Mouse (Mus musculus) CH12F3 (cell line): ENCODE measurements around the gene Cacna1i.

Experiments used
- in situ Hi-C: fragments of 300-500 bp; cut with MboI; formaldehyde crosslinking; loops from 2 replicates; pipeline ENCODE4 v1.14.3; 2020; ENCODE audit warnings: low sequenced_read_pairs

Cacna1i gene

DNA sequence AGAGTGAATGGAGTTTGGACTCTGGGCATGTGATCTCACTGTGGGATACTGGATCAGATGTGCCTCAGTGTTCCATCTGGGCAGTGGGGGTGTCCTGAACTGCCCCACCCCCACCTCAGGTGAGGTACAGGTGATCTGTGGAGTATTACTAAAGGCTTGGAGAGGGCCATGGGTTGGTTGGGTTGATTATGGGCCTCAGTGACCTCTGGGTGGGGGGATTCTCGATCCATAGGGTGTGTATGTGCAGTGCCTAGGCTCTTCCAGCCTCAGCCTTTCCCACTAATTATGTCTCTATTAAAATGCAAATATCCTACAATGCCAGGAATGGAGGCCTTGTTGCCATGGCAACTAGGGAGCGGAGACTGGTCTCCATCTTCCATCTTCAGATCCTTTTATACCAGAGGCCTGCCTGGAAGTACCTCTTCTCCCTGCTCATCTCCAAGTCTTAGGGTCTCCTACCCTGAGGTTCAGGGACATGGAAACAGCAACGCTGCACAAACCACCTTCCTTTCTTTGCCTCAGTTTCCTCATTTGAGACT, 15.1 kb upstream of the Cacna1i start:
- in situ Hi-C loops: no loop called here

DNA sequence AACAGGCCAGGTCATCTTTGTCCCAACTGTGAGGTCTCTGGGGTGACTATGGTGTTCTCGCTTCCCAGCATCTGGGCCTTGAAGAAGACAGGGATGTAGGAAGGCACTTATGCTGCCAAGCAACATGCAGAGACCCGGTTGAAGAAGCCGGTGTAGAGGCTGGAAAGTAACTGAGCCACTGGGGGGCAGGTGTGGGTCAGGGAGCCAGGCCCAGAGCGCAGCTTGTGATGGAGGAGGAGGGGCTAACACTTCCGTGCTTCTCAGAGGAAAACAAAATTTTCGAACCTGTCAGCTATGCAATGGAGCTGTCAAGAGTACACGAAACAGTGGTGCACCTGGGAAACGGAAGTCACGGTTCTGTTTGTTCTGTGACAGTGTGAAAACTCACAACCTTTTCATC, 9.9 kb upstream of the Cacna1i start:
- in situ Hi-C loops: no loop called here

GRCm38 (mm10) chr15:80277625-80278024, 9.4 kb upstream of the Cacna1i start:
- in situ Hi-C loops: no loop called here

DNA sequence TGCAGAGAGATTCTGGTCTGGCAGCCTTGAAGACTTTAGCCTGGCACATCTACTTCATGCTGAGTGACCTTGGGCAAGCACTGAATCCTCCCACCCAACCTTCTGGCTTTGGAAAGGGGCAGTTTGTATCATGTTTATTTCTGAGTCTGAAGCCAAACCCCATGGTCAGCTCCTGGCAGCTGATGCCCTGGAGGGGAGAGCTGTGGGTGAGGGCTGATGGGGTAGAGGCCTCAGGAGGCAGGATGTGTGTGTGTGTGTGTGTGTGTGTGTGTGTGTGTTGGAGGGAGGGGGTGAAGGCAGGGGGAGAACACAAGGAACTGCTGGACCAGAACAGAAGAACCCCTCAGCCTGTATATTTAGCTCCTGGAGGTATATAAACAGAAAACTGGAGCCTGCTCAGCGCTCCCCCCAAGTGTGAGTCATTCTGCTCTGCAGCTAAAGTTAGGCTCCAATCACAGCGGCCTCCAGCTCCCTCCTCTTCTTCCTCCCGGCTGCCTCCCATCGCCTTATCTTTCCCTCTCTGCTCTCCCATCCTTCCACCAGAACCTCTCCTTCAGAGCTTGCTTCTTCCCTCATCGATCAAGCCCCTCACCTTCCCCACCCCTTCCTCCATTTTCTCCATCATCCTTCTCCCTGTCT, 8.8 kb upstream of the Cacna1i start:
- in situ Hi-C loops: no loop called here

- in situ Hi-C loops: no loop called here
Measured at GRCm38 (mm10) chr15:80279053-80279452, 8.0 kb upstream of the Cacna1i start.

- in situ Hi-C loops: no loop called here
Measured at GRCm38 (mm10) chr15:80280646-80281045, 6.4 kb upstream of the Cacna1i start.

- in situ Hi-C loops: no loop called here
Measured at GRCm38 (mm10) chr15:80288036-80288435, 998 bp downstream of the Cacna1i start.

DNA sequence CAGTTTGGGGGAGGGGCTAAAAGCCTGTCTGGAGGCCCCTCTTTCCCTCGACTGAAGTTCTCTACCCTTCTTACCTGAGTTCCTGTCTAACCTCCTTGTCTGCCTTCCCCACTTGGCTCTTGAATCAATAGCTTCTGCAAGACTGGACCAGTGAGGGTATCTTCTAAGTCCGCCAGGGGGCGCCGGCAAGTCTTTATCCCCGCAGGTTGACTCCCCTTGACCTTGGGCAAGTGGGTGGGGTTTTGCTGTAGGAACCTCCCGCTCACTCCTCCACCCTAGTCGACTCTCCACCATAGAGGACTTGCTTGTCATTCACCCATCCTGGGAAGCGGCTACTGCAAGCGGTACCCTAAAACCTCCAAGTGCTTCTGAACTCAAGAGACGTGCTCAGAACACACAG, 2.4 kb downstream of the Cacna1i start:
- in situ Hi-C loops: no loop called here

DNA sequence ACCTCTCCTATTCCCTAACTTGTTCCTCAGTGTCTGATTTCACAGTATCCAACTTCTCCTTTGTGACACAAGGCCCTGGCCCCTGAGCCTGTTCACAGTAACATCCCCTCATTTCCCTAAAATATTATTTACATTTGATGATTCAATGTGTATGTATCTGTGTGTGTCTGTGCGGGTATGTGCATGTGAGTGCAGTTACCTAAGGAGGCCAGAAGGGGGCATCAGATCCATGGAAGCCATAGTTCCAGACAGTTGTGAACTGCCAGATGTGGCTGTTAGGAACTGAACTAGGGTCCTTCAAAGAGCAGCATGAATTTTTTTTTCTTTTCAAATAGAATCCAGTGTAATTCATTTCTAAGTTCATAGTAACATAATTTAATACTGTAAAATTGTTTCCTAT, 10.1 kb downstream of the Cacna1i start:
- in situ Hi-C loops: no loop called here

DNA sequence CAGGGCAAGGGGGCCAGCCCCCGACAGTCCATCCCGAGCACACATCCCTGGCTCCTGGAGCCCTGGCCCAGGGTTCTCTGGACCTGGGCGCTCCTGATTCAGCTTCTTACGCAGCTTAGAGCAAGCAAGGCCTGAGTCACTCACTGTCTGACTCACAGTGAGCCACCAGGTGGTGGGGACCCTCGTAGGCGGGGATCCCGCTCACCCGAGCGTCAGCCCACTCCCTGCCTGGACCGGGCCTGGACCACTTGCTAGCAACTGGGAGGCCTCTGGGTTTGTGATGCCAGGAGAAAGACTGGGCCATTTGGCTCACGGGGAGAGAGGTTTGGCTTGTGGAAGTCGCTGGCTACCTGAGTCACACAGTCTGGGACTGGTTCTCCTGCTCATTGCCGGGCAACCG, 16.7 kb downstream of the Cacna1i start:
- in situ Hi-C loops: no loop called here

DNA sequence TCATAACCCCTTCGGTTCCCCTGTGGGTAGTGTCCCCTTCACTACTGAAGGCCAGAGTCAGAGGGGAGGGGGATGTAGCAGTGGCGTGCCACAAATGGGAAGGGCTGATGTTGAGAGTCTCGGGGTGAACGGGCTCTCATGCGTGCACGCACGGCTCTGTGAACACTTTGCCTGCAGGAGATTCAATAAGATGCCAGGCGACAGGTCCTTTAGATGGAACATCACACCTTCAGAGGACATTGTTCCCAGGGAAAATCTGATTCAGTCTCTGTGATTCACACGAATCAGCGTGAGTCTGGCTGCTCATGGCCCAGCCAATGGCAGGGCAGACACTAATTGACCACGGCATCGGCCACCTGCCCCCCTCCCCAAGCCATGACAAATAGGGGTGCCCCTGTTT, 17.1 kb downstream of the Cacna1i start:
- in situ Hi-C loops: no loop called here

DNA sequence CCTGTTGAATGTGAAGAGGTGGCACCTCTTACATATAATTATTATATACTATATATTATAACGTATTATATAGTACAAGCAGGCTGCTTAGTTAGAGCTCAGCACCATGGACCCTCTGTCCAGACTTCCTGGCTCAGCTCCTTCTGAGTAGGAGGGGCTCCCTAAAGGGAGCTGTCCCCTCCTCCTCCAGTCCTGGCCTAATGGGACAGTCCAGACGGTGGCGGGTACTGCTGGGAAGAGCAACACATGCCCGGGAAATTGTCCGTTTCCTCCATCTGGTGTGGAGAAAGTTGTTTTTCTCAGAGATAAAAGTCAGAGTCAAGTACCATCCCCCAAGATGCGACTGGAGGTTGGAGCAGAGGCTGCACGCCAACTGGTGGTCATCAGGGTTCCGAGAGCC, 19.1 kb downstream of the Cacna1i start:
- in situ Hi-C loops: no loop called here

- in situ Hi-C loops: no loop called here
Measured at GRCm38 (mm10) chr15:80314731-80315130, 27.7 kb downstream of the Cacna1i start.

DNA sequence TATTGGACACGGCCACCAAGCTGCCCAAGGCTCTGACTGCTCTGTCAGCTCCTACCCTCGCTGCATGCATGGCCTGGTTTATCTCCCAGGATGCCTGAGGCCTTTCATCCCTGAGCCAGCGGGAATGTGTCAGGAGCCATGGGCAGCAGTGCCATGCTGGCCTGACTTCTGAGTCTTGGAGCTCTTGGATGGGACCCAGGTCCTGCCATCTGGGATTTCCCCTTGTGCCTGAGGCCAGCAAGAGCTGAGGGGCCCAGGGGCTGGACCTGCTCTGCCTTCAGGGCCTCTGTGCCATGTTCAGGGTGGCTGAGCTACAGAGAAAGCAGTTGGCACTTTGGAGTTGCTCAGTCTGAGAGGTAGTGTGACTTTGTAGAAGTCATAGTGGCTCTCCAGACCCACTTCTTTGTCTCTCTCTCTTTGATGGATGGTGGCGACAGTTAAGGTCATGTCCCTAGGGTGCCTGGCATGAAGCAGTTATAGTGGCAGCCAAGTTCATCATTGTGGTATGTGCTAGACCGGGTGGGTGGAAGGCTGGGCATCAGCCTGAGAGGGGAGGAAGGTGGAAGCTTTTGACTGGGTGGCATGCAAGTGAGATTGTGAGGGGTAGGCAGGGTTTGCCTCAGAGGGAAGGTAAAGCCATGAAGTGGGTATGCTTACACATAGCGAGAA, 30.1 kb downstream of the Cacna1i start:
- in situ Hi-C loops: no loop called here

DNA sequence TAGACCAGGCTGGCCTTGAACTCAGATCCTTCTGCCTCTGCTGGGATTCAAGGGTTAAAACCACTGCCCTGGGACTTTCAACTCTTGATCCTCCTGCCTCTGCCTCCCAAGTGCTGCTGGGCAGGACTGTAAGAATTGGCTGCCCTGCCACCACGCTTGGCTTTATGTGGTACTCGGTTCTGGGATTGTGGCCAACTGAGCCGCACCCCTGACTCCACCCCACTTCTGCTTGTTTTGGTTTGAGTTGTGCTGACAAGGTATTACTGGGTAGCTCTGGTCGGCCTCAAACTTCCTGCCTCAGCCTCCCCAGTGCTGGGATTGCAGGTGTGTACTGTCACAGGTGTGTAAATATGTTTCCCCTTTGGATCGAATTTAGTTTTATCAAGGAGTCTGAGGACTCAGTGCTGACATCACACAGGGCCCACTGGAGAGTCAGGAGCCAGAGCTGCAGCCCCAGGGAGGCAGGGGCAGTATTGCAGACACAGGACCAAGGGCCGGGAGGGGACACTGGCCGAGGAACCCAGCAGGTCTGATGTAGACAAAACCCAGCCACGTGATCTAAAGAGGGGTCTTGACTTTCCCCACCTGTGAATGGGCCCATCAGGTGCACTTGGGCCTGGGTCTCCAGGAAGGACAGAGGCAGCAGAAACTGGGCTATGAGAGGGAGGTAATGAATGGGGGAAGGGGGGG, 30.9 kb downstream of the Cacna1i start:
- in situ Hi-C loops: no loop called here

GRCm38 (mm10) chr15:80318543-80319255, 31.7 kb downstream of the Cacna1i start:
- in situ Hi-C loops: no loop called here

GRCm38 (mm10) chr15:80319315-80319714, 32.3 kb downstream of the Cacna1i start:
- in situ Hi-C loops: no loop called here

- in situ Hi-C loops: no loop called here
Measured at GRCm38 (mm10) chr15:80319921-80320320, 32.9 kb downstream of the Cacna1i start.

DNA sequence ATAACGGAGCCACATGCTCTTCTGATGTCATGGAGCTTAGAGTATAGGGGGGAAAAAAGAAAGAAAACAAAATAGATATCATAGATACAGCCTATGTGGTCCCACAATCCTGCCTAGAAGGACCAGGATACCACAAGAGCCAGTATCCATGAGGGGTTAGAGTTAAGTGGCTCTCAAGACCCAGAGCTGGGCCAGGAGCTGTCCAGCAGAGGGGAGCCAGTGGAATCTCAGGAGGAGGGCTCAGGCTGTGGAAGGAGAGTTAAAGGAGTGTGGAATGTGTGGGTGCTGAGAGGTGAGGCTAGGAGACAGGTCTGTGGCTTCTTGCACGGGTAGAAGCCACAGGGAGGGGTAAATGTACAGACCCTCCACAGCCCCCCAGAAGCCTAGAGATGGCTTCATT, 38.2 kb downstream of the Cacna1i start:
- in situ Hi-C loops: no loop called here

GRCm38 (mm10) chr15:80325756-80326155, 38.7 kb downstream of the Cacna1i start:
- in situ Hi-C loops: no loop called here

DNA sequence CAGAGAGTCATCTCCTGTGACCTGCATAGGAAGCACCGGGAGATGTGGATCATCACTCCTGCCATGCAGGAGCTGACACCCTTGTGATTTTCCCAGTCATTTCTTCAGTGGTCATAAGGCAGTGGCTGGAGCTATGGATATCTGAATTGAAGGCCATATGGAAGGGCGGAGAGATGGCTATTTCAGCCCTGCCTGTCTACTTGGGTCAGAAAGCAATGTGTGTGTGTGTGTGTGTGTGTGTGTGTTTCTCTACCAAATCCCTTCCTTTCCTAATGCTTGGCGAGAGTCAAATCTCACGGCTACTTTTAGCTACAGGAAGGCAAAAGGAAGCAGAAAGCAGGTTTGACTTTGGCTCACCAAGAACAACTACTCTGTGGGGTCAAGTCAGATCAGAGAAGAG, 39.9 kb downstream of the Cacna1i start:
- in situ Hi-C loops: no loop called here
